Mouse (Mus musculus) adrenal gland, adult 8-10 months (tissue): ENCODE results near the gene Gnai1. TPM values are rescaled to one million over a fixed set of nuclear protein-coding genes. Genes with fewer than 3 reads are reported as not detected.

Experiments
- DNase-seq: peaks from one replicate; pipeline ENCODE4 v3.0.0; 2022
- total RNA-seq, 4 experiments: library from RNA; stranded (reverse); gene quantifications; 2 replicates each; pipeline ENCODE4 v1.2.4; 2022

Gene Gnai1
- total RNA-seq, 4 experiments from 2014 or later, result 15.6 to 30.9 (median 27.5) TPM

DNA sequence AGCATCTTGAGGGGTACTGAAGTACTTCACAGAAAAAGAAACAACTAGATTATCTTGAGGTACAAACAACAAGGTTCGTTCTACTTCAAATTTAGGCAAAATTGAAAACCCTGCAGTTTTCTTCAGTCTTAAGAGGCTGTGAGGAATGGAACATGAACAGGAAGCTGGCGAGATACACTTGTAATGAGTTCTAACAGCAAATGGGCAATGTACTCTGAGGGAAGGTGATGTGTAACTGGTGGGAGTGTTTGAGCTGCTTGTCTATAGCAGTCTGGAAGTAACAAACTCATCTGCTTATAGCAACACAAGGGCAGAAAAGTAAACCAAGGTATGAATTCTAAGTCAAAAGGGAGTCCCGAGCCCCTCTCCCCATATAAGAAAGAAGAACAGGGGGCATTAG is 78.1 kb downstream of the Gnai1 start:
- no peak for DNase-seq

DNA sequence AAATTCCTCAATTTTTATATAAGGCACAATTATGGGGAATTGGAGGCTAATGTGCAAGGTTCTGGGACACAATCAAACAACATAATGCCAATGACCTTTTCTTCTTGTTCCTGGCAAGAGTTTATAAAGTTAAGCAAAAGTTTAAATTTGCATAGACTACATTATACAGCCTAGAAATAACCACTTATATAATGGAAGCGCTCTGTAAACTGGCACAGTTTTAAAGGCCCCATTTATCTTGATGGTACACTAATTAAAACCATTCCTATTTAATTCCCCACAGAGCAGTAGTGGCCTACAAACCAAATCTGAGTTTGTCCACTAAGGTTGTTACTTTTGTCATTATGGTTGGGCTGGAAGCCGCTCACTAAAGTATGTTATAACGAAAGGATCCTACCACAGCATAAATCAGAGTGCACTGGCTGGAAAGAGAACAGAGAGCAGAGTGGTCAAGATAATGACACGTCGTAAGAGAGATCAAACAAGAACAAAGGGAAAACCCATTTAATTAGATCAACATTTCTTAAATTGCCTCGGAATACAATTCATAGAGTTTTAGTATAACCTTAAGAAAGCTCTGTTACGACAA is 85.7 kb downstream of the Gnai1 start:
- no peak for DNase-seq

DNA sequence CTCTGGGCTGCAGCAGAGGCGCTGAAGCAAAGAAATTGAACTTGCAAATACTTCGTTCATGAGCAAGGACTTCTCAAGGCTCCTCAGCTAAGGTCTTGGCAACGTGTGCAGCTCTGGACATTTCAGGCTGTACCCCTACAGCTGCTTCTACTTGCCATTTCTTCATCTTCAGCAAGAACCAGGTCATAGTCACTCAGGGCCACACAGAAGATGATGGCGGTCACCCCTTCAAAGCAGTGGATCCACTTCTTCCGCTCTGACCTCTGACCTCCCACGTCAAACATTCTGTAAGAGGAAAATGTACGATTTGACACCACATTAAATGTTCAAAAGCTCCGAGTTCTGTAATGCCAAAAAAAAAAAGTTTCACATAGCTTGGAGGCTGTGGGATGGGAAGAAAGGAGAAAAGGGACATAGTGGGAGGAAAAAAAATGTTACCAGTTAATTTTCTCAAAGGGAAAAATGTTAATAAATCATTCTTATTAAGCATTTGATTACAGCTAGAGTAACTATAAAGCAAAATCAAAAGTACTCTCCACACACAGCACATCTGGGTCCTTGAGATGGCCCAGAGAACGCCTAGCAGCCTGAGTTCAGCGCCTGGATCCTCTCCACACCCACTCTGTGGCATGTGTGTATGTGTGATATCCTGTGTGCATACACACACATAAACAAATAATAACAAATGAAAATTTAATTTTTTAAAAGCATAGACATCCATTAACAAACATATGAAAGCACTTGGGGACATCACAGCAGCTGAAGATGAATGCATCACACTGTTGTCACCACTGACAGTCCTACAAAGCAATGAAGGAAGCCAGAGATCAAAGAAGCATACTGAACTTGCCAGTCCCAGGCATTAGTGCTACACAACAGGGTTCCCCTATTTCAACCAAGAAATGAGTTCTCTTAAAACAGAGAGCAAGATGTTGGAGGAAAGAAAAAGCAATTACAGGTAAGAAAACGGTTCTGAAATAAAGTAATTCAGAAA is 86.6 kb downstream of the Gnai1 start:
- DNase-seq, result no peak

DNA sequence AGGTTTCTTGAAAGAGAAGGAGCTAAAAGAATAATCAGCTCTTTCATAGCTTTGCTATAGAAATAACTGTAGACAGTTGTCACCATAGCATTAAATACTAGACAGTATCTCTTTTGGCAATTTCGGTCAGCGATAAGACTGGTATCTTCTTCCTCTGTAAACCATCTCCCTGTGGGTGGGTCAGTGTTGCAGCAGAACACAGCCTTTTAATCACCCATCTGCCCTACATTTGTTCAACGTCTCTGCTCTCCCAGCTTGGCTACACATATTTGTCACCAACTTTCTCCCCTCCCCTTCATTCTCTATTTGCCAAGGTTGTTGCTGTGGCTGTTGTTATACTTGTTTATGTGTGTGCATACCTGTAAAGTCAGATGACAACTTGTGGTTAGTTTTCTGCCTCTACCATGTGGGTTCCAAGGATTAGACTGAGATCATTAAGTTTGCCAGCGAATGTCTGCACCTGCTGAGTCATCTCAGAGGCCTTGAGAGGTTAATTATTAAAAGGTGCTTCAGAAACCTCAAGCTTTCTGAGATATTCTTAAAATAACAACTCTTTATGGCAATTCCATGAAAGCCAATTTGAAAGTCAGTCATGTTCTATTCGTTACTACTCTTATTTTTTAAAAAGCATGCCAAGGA is 109.7 kb downstream of the Gnai1 start:
- DNase-seq, result no peak

DNA sequence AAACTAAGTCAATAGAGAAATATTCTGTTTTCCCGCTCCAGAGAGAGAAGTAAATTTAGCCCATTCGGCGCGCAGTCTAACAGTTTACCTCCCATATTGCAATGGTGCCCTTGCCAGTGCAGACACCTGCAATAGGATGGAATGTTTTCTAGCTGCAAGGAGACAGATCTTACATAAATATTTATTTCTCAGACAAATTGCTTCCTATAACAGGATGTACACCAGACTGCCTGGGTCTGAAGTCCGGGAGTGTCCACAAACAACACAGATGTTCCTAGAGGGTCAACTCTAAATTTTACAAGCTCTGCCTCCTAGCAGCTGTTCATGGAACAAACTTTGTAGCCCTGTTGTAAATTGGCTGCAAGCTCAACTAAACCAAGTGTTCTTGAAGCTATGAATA is 111.0 kb downstream of the Gnai1 start:
- DNase-seq, result no peak

DNA sequence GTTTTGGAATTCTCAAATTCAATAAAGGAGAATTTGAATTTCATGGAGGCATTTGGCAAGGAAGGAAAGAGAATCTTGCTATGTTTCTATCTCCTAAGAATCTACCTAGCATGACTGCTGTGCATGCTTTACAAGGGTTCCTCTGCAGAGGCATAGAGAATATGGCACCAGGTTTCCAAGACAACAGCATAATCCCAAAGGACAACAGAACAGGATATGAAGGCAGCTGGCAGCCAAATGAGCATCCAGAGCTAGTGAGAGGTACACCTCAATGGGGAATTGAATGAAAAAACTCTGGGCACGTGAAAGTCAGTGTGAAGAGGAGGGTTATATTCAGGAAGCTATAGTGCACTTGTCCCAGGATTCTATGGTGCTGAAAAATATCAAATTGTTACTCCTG is 130.8 kb downstream of the Gnai1 start:
- DNase-seq, result no peak

DNA sequence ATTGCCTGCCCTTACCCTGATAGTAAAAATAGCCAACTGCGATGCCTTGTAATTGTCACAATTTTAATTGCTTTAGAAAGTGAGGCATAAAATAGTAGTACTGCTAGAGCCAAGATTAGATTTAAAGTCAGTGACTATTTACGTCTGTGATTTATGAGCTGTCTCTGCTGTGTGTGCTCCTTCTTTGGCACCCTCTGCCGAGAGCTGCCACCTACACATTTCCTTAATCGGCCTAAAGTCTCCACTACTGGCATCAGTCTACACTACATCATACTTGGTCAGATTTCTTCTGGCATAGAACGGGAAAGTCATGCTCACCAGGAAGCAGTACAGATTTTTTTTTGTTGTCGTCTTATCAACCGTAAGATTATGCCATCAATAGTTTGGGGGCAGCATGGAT is 131.3 kb downstream of the Gnai1 start:
- no peak for DNase-seq

DNA sequence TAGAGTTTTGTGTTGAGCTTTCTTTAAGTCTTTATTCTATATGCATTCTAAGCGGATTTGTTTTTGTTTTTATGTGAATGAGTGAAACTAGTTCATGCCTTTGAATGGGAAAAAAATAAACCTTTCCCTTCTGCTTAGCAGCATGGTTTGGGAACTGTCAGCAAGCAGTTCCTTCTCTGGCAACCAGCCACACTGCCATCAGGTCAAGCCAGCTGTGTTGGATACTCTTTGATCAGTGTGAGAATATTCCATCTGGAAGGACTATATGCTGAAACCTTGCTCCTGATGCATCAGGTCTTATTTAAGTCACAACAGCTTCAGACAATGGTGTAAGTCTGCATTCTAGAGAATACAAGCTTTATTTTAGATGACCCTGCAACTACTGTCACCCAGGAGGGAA is 139.3 kb downstream of the Gnai1 start:
- DNase-seq, result no peak

DNA sequence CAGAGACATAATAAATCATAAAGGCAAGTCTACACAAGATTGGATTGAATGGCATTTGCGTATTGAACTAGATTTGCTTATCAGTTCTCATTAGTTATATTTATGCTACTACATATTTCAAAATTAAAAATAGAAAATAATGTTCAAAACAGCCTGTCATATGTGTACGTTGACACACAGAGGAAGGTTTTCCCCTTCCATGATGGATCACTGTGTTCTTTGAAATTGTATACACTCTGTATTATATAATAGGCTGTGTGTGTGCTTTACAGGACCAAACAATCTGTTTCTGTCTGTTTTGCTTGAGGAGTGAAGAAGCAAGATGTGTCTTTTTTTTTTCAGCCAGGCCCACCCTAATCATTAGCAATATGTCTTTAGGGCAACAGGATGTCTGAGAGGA is 141.9 kb downstream of the Gnai1 start:
- DNase-seq, result no peak

DNA sequence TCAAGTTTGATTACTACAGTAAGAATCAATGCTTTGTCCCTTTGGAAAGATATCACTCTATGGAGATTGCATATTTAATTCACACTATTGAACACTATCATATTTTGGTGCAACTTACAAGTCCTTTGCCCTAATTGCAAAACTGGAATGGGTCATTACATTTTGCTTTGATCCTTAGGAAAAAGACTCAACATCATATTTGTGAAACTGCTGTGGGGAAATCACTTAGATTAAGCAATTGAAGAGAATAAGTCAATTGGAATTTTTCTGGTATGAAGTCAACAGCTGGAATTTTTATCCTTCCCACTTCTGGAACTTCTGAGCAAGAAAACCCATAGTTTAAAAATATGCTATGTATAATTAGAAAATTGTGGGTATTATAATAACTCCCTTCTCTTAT is 142.3 kb downstream of the Gnai1 start:
- DNase-seq, result no peak
